Comparison of ENCODE assay signal across 8 mouse cellular contexts in the genomic region with DNA sequence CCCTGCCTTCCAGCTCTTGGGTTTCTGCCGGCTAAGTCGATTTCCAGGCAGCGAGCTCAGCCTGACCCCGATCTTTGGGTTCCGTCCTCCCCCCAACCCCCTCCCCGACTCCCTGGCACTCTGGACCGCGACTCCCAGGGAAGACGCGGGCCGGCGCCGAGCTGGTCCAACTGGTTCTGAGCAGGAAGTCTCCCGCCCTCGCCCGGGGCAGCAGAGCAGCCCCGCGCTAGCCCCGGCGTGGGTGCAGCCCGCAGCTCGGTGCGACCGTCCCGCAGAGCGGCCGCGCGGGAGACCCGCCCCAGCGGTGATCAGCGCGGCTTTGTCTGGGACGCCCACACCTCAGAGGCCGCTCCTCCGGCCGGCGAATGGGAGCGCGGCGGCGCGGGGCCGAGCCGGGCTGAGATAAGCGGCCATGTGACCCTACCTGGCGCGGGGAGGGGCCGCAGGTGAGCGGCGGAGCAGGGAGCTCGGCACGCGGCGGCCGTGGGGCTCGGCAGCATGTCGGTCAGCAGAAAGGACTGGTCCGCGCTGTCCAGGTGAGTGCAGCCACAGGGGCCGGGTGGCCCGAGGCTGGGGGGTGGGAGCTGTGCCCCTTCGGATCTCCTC. TPM values are rescaled to one million over a fixed set of nuclear protein-coding genes. Genes with fewer than 3 reads are reported as not detected.
DNase-seq lines count a peak whose midpoint lies in the region; ATAC-seq and TF ChIP-seq lines count a peak whose summit lies in the region.

A gene (plus strand): TSS at position 118 of the 606 bp plus-strand sequence.

- H3K9ac ChIP-seq in embryonic facial prominence, embryonic 13.5 days: peak within 1 kb of the TSS; percentile 73
- peak within 1 kb of the TSS; percentile 83 for H3K9ac ChIP-seq in intestine, postnatal 0 days (ENCODE audit: low read depth, low read length)

- peak within 1 kb of the TSS; percentile 99 for H3K4me2 ChIP-seq in embryonic facial prominence, embryonic 13.5 days
- peak within 1 kb of the TSS; percentile 80 for H3K4me2 ChIP-seq in intestine, postnatal 0 days (replicated peaks; ENCODE audit: low read depth)

- ATAC-seq in megakaryocyte, adult 5-6 weeks (ENCODE audit: poor library complexity, severe bottlenecking): no peak
- ATAC-seq in embryonic facial prominence, embryonic 13.5 days (ENCODE audit: insufficient number of reproducible peaks, insufficient read depth, low FRiP score, low TSS enrichment, low read depth): peak; percentile 65; the same call in 1 of the 2 replicates
- peak; percentile 72 for ATAC-seq in intestine, postnatal 0 days

- no peaks in the 10 kb centered on the region for H3K9me3 ChIP-seq in megakaryocyte, embryonic 14.5 days
- no peaks in the 10 kb centered on the region for H3K9me3 ChIP-seq in embryonic facial prominence, embryonic 13.5 days
- no peaks in the 10 kb centered on the region for H3K9me3 ChIP-seq in intestine, postnatal 0 days (ENCODE audit: control insufficient read depth)

- H3K4me3 ChIP-seq in megakaryocyte, embryonic 14.5 days (replicated peaks): peak within 1 kb of the TSS; percentile 74
- peak within 1 kb of the TSS; percentile 60 for H3K4me3 ChIP-seq in embryonic facial prominence, embryonic 13.5 days
- peak within 1 kb of the TSS; percentile 65 for H3K4me3 ChIP-seq in intestine, postnatal 0 days (ENCODE audit: low read depth, low read length)
- H3K4me3 ChIP-seq in lung, adult 2 months (replicated peaks; ENCODE audit: extremely low read depth, low read depth, low read length): peak within 1 kb of the TSS; percentile 39

- TF ChIP-seq CTCF in intestine, postnatal 0 days (IDR thresholded peaks at IDR 0.05; ENCODE audit: low read depth): no peak
- no peak for TF ChIP-seq CTCF in lung, adult 2 months (IDR thresholded peaks at IDR 0.05; ENCODE audit: insufficient read depth, low read length)

- peaks cover 16% of the 10 kb centered on the region for H3K4me1 ChIP-seq in megakaryocyte, embryonic 14.5 days
- peaks cover 15% of the 10 kb centered on the region for H3K4me1 ChIP-seq in embryonic facial prominence, embryonic 13.5 days
- H3K4me1 ChIP-seq in intestine, postnatal 0 days (replicated peaks; ENCODE audit: control insufficient read depth, insufficient read depth, low read length): peaks cover 12% of the 10 kb centered on the region
- H3K4me1 ChIP-seq in lung, adult 2 months (ENCODE audit: control insufficient read depth, insufficient read depth, low read length): no peaks in the 10 kb centered on the region; the same call in 1 of the 2 replicates

- no peaks in the 10 kb centered on the region for H3K36me3 ChIP-seq in megakaryocyte, embryonic 14.5 days (replicated peaks; ENCODE audit: low read length)
- no peaks in the 10 kb centered on the region for H3K36me3 ChIP-seq in embryonic facial prominence, embryonic 13.5 days
- H3K36me3 ChIP-seq in intestine, postnatal 0 days (ENCODE audit: control insufficient read depth, insufficient read depth): no peaks in the 10 kb centered on the region

- H3K27ac ChIP-seq in embryonic facial prominence, embryonic 13.5 days: peak within 1 kb of the TSS; percentile 39; the same call in 1 of the 2 replicates
- peak within 1 kb of the TSS; percentile 95 for H3K27ac ChIP-seq in intestine, postnatal 0 days (ENCODE audit: low read depth, low read length)

- WGBS in embryonic facial prominence, embryonic 13.5 days: 0% methylated on average over 58 of the region's 63 CpGs
- WGBS in intestine, postnatal 0 days: under 1% methylated on average over 63 of the region's 63 CpGs
- under 1% methylated on average over 63 of the region's 63 CpGs for WGBS in lung, adult 2 months

- no peak for TF ChIP-seq POLR2A in lung, adult 2 months (IDR thresholded peaks at IDR 0.05; ENCODE audit: borderline replicate concordance, extremely low read depth, low read depth, low read length)

- DNase-seq in lung, adult 2 months: peak; percentile 73
- DNase-seq in retina, postnatal 7 days (ENCODE audit: low read depth, low spot score): peak; percentile 40
- no peak for DNase-seq in natural killer cell, adult 2 months (ENCODE audit: low spot score in 2 of 2)
- no peak for DNase-seq in cerebellum, adult 8-10 months

- H3K27me3 ChIP-seq in megakaryocyte, embryonic 14.5 days (replicated peaks): peaks cover 98% of the 10 kb centered on the region
- H3K27me3 ChIP-seq in embryonic facial prominence, embryonic 13.5 days: peaks cover 71% of the 10 kb centered on the region
- no peaks in the 10 kb centered on the region for H3K27me3 ChIP-seq in intestine, postnatal 0 days (replicated peaks; ENCODE audit: control insufficient read depth, insufficient read depth, low read length)

RNA-seq across cellular contexts. Expression of the gene that starts here (rescaled TPM):
- 0.07 TPM in 1 of 2 replicates, not detected in the other for polyA plus RNA-seq in megakaryocyte, embryonic 14.5 days (2012; ENCODE audit: insufficient read depth, low replicate concordance)
- total RNA-seq in megakaryocyte, adult 5-6 weeks (2015): not detected in 2 replicates
- total RNA-seq in megakaryocyte, adult 5-6 weeks (2017): not detected in 2 replicates
- 13.2 and 13.6 TPM in 2 replicates for polyA plus RNA-seq in embryonic facial prominence, embryonic 13.5 days (2015; fragmentation: Nextera tagmentation; extraction: Ambion mirVana)
- polyA plus RNA-seq in intestine, postnatal 0 days (2015; fragmentation: Nextera tagmentation; extraction: Ambion mirVana): 208 and 224 TPM in 2 replicates
- 6.9 and 43.2 TPM in 2 replicates for polyA plus RNA-seq in lung, adult 2 months (2012; rRNA removed)

Comparison
In these comparisons a context has a peak if more than half of its experiments do, and no peak if none do; other contexts are left out.
1. DNase-seq: peak in lung, adult 2 months (single experiment) and retina, postnatal 7 days (single experiment); none in natural killer cell, adult 2 months (0 of 2) and cerebellum, adult 8-10 months (single experiment).
2. Peak in every context shown above with its lines, with median percentiles within 50 percentile points of each other: H3K4me3 ChIP-seq.